Mouse (Mus musculus) lung, postnatal 0 days (tissue): ENCODE data around the gene Arhgap10. TPM values are rescaled to one million over a fixed set of nuclear protein-coding genes. Genes with fewer than 3 reads are reported as not detected.
"Not testable (repeated sequence)": the region's sequence is repeated elsewhere in the genome, so short reads cannot be mapped to it uniquely, and the experiment has no call there.

Experiments used
- ATAC-seq: fragments of 200-750 bp; cut with Nextera tagmentation; 2 replicates; pipeline ENCODE4 v1.8.0; 2017; ENCODE audit warnings: moderate library complexity
- DNase-seq: peaks from one replicate; pipeline ENCODE4 v3.0.0-alpha.2; 2016; ENCODE audit warnings: low spot score
- H3K27ac ChIP-seq: fragments of 300-500 bp; sonication (generic); 2 replicates; pipeline ENCODE4 v1.5.1; 2014; ENCODE audit warnings: antibody characterized with exemption, mild to moderate bottlenecking, low read length, mixed read lengths
- H3K27me3 ChIP-seq: fragments of 300-500 bp; sonication (generic); replicated peaks from 2 replicates; pipeline ENCODE4 v1.6.1; 2014; ENCODE audit warnings: low read length, mixed read lengths; ENCODE audit not compliant: insufficient read depth
- H3K36me3 ChIP-seq: fragments of 300-500 bp; sonication (generic); 2 replicates; pipeline ENCODE4 v1.6.1; 2014; ENCODE audit warnings: low read length, mixed read lengths; ENCODE audit not compliant: insufficient read depth
- H3K4me1 ChIP-seq: fragments of 300-500 bp; sonication (generic); 2 replicates; pipeline ENCODE4 v1.6.1; 2014; ENCODE audit warnings: antibody characterized with exemption, low read depth, low read length, mixed read lengths; ENCODE audit not compliant: insufficient read depth
- H3K4me2 ChIP-seq: fragments of 300-500 bp; sonication (generic); replicated peaks from 2 replicates; pipeline ENCODE4 v1.6.1; 2014; ENCODE audit warnings: low read depth, mild to moderate bottlenecking, low read length, moderate library complexity, mixed read lengths
- H3K4me3 ChIP-seq: fragments of 300-500 bp; sonication (generic); 2 replicates; pipeline ENCODE4 v1.5.1; 2014; ENCODE audit warnings: low read depth, low read length
- H3K9ac ChIP-seq: fragments of 300-500 bp; sonication (generic); replicated peaks from 2 replicates; pipeline ENCODE4 v1.6.1; 2014; ENCODE audit warnings: low read depth, mild to moderate bottlenecking
- H3K9me3 ChIP-seq: fragments of 300-500 bp; sonication (generic); 2 replicates; pipeline ENCODE4 v1.6.1; 2016; ENCODE audit warnings: low read length, mixed read lengths
- CTCF ChIP-seq: IDR thresholded peaks from 2 replicates; pipeline ENCODE4 v1.5.1; 2016; ENCODE audit warnings: antibody characterized with exemption, mild to moderate bottlenecking
- EP300 ChIP-seq: IDR thresholded peaks from 2 replicates; pipeline ENCODE4 v1.6.1; 2016; ENCODE audit warnings: antibody characterized with exemption, mild to moderate bottlenecking, control low read depth
- WGBS: fragments of 180-500 bp; shearing (Covaris S2); extraction: QIAGEN DNeasy Blood & Tissue Kit; methylation state at CpG from one replicate; pipeline ENCODE4 v1.1.7; 2014; 5-methylcytosine and 5-hydroxymethylcytosine counted together
- polyA plus RNA-seq: library from polyadenylated mRNA; unstranded; fragments of >200 nt; fragmentation: Nextera tagmentation; extraction: Ambion mirVana; gene quantifications from 2 replicates; pipeline ENCODE4 v1.2.1, GENCODE M21; 2015

Arhgap10 gene
- polyA plus RNA-seq, 1 experiment from 2014 or later, result 15.9 TPM

GRCm38 (mm10) chr8:77327326-77327725 lies 190.4 kb downstream of the Arhgap10 start:
- Histone ChIP-seq H3K9ac (no peak overlapping the region), H3K9me3 (no peaks in the 10 kb centered on the region), H3K4me2 (no peak overlapping the region), H3K27ac (no peak overlapping the region), H3K4me1 (no peaks in the 10 kb centered on the region), H3K4me3 (no peak overlapping the region), H3K36me3 (no peaks in the 10 kb centered on the region), H3K27me3 (no peaks in the 10 kb centered on the region)
- DNase-seq (no peak), ATAC-seq (no peak)
- TF ChIP-seq EP300 (no peak), CTCF (no peak)
- WGBS, result 90% methylated on average over 4 of the region's 4 CpGs

- DNase-seq, H3K27me3 ChIP-seq, H3K4me1 ChIP-seq, H3K27ac ChIP-seq, H3K9me3 ChIP-seq, H3K9ac ChIP-seq, ATAC-seq, H3K4me2 ChIP-seq, H3K4me3 ChIP-seq, H3K36me3 ChIP-seq: not testable (repeated sequence)
- WGBS, result 88% methylated on average over 6 of the region's 7 CpGs
Measured at GRCm38 (mm10) chr8:77322727-77323126, 195.0 kb downstream of the Arhgap10 start.

DNA sequence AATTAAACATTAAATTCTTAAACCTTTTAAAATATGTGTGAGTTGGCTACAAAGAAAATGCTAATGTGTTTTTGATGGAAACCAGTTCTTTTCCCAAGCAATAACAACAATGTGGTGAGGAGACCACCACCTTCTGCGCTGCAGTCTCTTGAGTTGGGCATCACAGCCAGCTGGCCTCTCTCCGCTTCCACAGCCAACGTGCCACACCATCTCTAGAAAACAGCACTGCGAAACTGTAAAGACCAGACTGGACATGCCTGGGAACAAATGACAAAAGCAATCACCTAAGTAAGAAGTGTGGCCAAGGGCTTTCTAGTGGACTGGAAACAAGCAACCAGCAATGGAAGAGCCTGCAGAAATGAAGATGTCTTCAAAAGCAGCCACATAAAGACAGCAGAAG lies 195.9 kb downstream of the Arhgap10 start:
- TF ChIP-seq CTCF (no peak), EP300 (no peak)
- DNase-seq, result no peak
- Histone ChIP-seq H3K4me1 (no peaks in the 10 kb centered on the region), H3K27me3 (no peaks in the 10 kb centered on the region), H3K4me2 (no peak overlapping the region), H3K9ac (no peak overlapping the region), H3K27ac (no peak overlapping the region), H3K9me3 (no peaks in the 10 kb centered on the region), H3K4me3 (no peak overlapping the region), H3K36me3 (no peaks in the 10 kb centered on the region)
- 95% methylated on average over 4 of the region's 4 CpGs for WGBS
- no peak for ATAC-seq

- H3K36me3 ChIP-seq, result no peaks in the 10 kb centered on the region
- no peak overlapping the region for H3K4me2 ChIP-seq
- H3K4me3 ChIP-seq, result no peak overlapping the region
- 68% methylated on average over 9 of the region's 9 CpGs for WGBS
- no peak overlapping the region for H3K27ac ChIP-seq
- H3K27me3 ChIP-seq, result no peaks in the 10 kb centered on the region
- DNase-seq (no peak), ATAC-seq (no peak)
- H3K9ac ChIP-seq, result no peak overlapping the region
- TF ChIP-seq CTCF (no peak), EP300 (no peak)
- no peaks in the 10 kb centered on the region for H3K9me3 ChIP-seq
- H3K4me1 ChIP-seq, result no peaks in the 10 kb centered on the region
Measured at GRCm38 (mm10) chr8:77318590-77318989, 199.2 kb downstream of the Arhgap10 start.

DNA sequence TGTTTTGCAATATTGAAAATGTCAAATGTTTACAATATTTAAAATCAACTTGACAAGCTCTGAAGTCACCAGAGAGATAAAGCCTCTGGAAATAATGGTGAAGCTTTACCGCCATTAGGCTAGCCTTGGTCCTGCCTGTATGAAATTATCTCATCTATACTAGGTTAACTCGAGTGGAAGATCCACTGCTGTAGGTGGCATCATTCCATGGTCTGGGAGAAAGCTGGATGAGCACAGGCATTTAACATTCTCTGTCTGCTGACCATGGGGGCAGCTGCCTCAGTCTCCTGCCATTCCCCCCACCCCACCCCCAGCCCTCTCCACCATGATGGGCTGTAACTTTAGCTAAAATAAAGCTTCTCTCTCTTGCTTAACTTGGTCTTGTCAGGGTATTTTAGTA lies 200.0 kb downstream of the Arhgap10 start:
- no peak for ATAC-seq
- WGBS, result 76% methylated on average over 2 of the region's 2 CpGs
- Histone ChIP-seq H3K9me3 (no peaks in the 10 kb centered on the region), H3K27me3 (no peaks in the 10 kb centered on the region), H3K9ac (no peak overlapping the region), H3K4me1 (no peaks in the 10 kb centered on the region), H3K27ac (no peak overlapping the region), H3K4me2 (no peak overlapping the region), H3K4me3 (no peak overlapping the region), H3K36me3 (no peaks in the 10 kb centered on the region)
- no peak for DNase-seq
- TF ChIP-seq CTCF (no peak), EP300 (no peak)

GRCm38 (mm10) chr8:77313003-77313402 lies 204.8 kb downstream of the Arhgap10 start:
- TF ChIP-seq EP300 (no peak), CTCF (no peak)
- Histone ChIP-seq H3K4me3 (no peak overlapping the region), H3K27me3 (no peaks in the 10 kb centered on the region), H3K27ac (no peak overlapping the region), H3K9me3 (no peaks in the 10 kb centered on the region), H3K4me2 (no peak overlapping the region), H3K9ac (no peak overlapping the region), H3K36me3 (no peaks in the 10 kb centered on the region), H3K4me1 (no peaks in the 10 kb centered on the region)
- ATAC-seq, result no peak
- peak; percentile 32 for DNase-seq
- WGBS, result 59% methylated on average over 3 of the region's 3 CpGs

DNA sequence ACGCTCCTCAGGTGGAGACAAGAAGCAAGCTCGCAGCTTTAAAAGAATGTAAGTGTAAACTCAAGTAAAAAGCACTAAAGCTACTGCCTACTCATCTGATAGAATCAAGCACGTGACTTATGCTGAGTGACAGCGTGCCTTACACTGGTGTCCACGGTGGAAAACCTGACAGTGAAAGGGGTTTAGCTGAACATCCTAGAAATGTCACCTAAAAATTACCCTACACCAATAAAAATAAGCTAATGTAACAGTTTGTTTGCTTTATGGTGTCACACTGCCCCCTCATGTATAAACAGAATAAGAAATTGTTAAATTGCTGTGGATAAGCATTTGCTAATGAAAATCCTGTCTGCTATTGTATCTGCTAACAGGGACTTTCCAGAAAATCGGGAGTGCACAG lies 206.0 kb downstream of the Arhgap10 start:
- H3K9ac ChIP-seq, result no peak overlapping the region
- H3K4me3 ChIP-seq, result no peak overlapping the region
- no peak overlapping the region for H3K4me2 ChIP-seq
- no peaks in the 10 kb centered on the region for H3K4me1 ChIP-seq
- H3K9me3 ChIP-seq, result no peaks in the 10 kb centered on the region
- H3K27me3 ChIP-seq, result no peaks in the 10 kb centered on the region
- no peak for DNase-seq
- no peak for ATAC-seq
- 62% methylated on average over 6 of the region's 6 CpGs for WGBS
- no peaks in the 10 kb centered on the region for H3K36me3 ChIP-seq
- H3K27ac ChIP-seq, result no peak overlapping the region
- TF ChIP-seq CTCF, result peak; percentile 48
- no peak for TF ChIP-seq EP300
